Mouse (Mus musculus) midbrain, embryonic 12.5 days (tissue): ENCODE measurements around the gene Ap3d1. TPM values are rescaled to one million over a fixed set of nuclear protein-coding genes. Genes with fewer than 3 reads are reported as not detected.

Source experiments
- ATAC-seq: fragments of 200-750 bp; cut with Nextera tagmentation; 2 replicates; pipeline ENCODE4 v1.8.0; 2017; ENCODE audit warnings: low read depth, moderate TSS enrichment, moderate library complexity; ENCODE audit not compliant: low FRiP score
- H3K27ac ChIP-seq: fragments of 300-500 bp; sonication (generic); replicated peaks from 2 replicates; pipeline ENCODE4 v1.5.1; 2016; ENCODE audit warnings: mild to moderate bottlenecking
- H3K27me3 ChIP-seq: fragments of 300-500 bp; sonication (generic); 2 replicates; pipeline ENCODE4 v1.6.1; 2016; ENCODE audit warnings: mild to moderate bottlenecking
- H3K36me3 ChIP-seq: fragments of 300-500 bp; sonication (generic); 2 replicates; pipeline ENCODE4 v1.6.1; 2016
- H3K4me1 ChIP-seq: fragments of 300-500 bp; sonication (generic); 2 replicates; pipeline ENCODE4 v1.6.1; 2016
- H3K4me2 ChIP-seq: fragments of 300-500 bp; sonication (generic); replicated peaks from 2 replicates; pipeline ENCODE4 v1.6.1; 2016; ENCODE audit warnings: mild to moderate bottlenecking, moderate library complexity
- H3K4me3 ChIP-seq: fragments of 300-500 bp; sonication (generic); 2 replicates; pipeline ENCODE4 v1.5.1; 2016; ENCODE audit warnings: mild to moderate bottlenecking
- H3K9ac ChIP-seq: fragments of 300-500 bp; sonication (generic); replicated peaks from 2 replicates; pipeline ENCODE4 v1.6.1; 2016; ENCODE audit warnings: mild to moderate bottlenecking, moderate library complexity
- H3K9me3 ChIP-seq: fragments of 300-500 bp; sonication (generic); 2 replicates; pipeline ENCODE4 v1.6.1; 2016; ENCODE audit warnings: mild to moderate bottlenecking
- WGBS: fragments of 180-500 bp; shearing (Covaris S2); methylation state at CpG from one replicate; pipeline ENCODE4 v1.1.7; 2016; 5-methylcytosine and 5-hydroxymethylcytosine counted together
- polyA plus RNA-seq: library from polyadenylated mRNA; unstranded; fragments of >200 nt; fragmentation: Nextera tagmentation; extraction: Ambion mirVana; gene quantifications from 2 replicates; pipeline ENCODE4 v1.2.1, GENCODE M21; 2016

Ap3d1 gene
- polyA plus RNA-seq, 1 experiment from 2014 or later = 99.1 TPM

DNA sequence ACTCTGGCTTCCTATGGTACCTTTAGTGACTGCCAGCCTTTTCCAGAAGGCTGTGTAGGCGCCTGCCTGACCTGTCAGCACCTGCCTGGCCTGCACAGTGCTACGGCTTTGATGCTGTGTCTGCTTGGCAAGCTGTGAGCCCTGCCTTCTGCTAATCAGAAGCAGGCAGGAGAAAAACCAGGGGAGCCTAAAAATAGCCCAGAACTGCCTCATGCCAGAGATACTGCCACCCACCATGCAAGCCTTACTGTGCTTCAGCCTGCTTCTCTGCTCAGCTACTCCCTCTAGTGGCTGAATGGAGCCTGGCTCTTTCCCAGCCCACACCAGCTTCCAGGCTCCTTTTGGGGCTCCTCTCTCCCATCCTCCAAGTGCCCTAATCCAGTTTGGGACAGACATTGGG lies 32.5 kb upstream of the Ap3d1 start:
- Histone ChIP-seq H3K9me3 (no peaks in the 10 kb centered on the region), H3K27me3 (no peaks in the 10 kb centered on the region), H3K9ac (no peak overlapping the region), H3K27ac (no peak overlapping the region), H3K36me3 (peaks cover 100% of the 10 kb centered on the region), H3K4me1 (no peaks in the 10 kb centered on the region), H3K4me3 (no peak overlapping the region), H3K4me2 (no peak overlapping the region)
- ATAC-seq = no peak; the same call in 1 of the 2 replicates
- WGBS = 67% methylated on average over 2 of the region's 2 CpGs

DNA sequence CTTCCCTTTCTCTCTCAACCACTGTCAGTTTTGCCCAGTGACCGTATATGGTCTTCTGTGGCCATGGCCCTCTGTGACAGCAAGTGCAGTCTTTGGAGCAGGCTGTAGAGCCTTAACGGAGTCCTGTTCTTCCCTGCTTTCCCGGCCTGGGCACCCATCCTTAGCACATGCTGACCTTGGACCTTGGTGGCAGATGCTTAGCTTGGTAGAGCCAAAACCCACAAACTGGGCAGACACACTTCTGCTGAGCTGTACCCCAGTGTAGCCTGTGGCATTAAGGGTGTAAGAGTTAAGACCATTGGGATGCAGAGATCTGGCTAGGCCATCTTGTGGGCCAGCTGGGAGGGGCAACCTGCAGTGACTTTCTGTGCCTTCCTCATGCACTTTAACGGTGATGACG lies 31.8 kb upstream of the Ap3d1 start:
- no peak for ATAC-seq
- Histone ChIP-seq H3K4me2 (no peak overlapping the region), H3K36me3 (peaks cover 98% of the 10 kb centered on the region), H3K4me3 (no peak overlapping the region), H3K9me3 (no peaks in the 10 kb centered on the region), H3K9ac (no peak overlapping the region), H3K27ac (no peak overlapping the region), H3K27me3 (no peaks in the 10 kb centered on the region), H3K4me1 (no peaks in the 10 kb centered on the region)
- WGBS = 88% methylated on average over 5 of the region's 5 CpGs

DNA sequence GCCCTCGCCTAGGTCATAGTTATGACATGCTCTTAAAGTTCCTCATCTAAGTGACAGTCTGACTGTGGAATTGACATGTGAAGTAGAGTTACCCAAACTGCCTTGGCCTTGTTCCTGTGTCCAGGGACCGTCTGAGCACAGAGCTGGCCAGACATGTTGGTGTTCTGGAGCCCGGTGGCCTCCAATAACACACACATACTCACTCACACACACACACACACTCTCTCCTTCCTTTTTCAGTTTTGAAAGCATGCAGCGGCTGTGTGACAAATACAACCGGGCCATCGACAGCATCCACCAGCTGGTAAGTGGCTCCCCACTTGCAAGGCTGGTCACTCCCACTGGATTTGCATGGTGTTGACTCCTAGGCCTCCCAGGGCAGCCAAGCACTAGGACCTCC lies 26.3 kb upstream of the Ap3d1 start:
- Histone ChIP-seq H3K36me3 (peaks cover 83% of the 10 kb centered on the region), H3K9me3 (no peaks in the 10 kb centered on the region), H3K4me1 (no peaks in the 10 kb centered on the region), H3K4me3 (no peak overlapping the region), H3K27ac (no peak overlapping the region), H3K27me3 (no peaks in the 10 kb centered on the region), H3K9ac (no peak overlapping the region), H3K4me2 (no peak overlapping the region)
- no peak for ATAC-seq
- WGBS = 92% methylated on average over 6 of the region's 6 CpGs

DNA sequence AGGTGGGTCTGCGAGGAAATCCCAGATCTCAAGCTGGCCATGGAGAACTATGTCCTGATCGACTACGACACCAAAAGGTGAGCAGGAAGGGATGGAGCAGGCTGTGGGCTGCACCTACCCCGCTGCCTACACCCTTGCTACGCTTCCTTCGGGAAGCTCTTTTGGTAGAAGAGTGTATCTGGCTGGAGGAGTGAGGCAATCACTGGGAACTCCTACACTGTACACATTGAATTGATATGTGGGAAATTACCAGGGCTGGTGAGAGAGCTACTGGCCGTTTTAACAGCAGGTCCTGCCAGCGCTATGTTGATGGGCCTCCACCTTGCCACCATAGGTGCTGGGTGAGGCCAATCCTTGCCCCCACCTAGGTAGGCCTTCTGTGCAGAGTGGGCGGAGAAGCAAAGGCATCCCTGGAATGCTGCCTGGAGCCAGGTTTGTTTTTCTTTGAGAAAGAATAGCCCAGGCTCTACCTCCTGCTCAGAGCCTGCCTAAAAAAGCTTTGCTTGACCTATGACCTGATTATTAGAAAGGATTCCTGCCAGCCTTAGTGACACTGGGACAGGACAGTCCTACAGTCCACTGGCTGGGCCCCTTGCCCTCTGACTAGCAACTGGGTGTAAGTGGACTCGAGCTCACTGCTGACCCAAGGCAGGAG lies 24.2 kb upstream of the Ap3d1 start:
- Histone ChIP-seq H3K9ac (peak overlapping the region; percentile 6; the same call in 1 of the 2 replicates), H3K4me3 (no peak overlapping the region), H3K9me3 (no peaks in the 10 kb centered on the region), H3K36me3 (peaks cover 63% of the 10 kb centered on the region), H3K27me3 (no peaks in the 10 kb centered on the region), H3K27ac (no peak overlapping the region), H3K4me2 (no peak overlapping the region), H3K4me1 (no peaks in the 10 kb centered on the region)
- 83% methylated on average over 10 of the region's 10 CpGs for WGBS
- no peak for ATAC-seq

DNA sequence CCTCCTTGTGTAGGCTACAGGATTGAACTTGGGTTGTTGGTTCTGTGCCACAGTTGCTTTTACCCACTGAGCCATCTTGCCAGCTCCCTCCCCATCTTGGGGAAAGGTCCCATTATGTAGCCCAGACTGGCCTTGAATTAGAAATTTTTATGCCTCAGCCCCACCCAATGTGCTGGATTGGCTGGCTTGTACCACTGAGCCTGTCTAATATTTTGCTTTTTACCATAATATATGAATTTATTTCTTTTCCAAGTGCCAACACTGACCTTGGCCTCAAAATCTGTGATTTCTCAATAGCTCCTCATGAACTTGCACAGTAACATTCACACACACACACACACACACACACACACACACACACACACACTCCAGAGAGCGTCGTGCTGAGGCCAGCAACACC lies 23.7 kb upstream of the Ap3d1 start:
- Histone ChIP-seq H3K27me3 (no peaks in the 10 kb centered on the region), H3K4me3 (no peak overlapping the region), H3K4me2 (no peak overlapping the region), H3K4me1 (no peaks in the 10 kb centered on the region), H3K9me3 (no peaks in the 10 kb centered on the region), H3K27ac (no peak overlapping the region), H3K9ac (no peak overlapping the region), H3K36me3 (peaks cover 57% of the 10 kb centered on the region)
- no peak for ATAC-seq
- 89% methylated on average over 2 of the region's 2 CpGs for WGBS

DNA sequence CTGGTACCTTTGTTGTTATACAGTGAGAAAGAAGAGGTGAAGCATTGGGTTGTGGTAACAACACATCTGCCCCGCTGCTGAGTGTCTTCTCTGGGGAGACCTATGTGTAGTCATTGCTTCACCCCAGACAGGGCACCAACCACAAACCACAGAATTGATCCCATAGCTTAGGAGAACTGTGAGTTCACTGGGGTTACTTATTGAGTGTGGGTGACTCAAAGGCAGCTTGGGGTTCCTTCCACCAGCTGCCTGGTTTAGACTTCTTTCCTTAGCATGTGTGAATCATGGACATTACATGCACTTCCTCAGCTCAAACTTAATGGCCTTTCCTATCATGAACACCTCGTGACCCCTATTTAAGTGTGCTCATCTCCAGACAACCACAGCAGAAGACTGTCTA lies 21.4 kb upstream of the Ap3d1 start:
- H3K9me3 ChIP-seq = no peaks in the 10 kb centered on the region
- 100% methylated on average over 2 of the region's 2 CpGs for WGBS
- peaks cover 37% of the 10 kb centered on the region for H3K36me3 ChIP-seq
- no peak overlapping the region for H3K4me2 ChIP-seq
- H3K27me3 ChIP-seq = no peaks in the 10 kb centered on the region
- H3K9ac ChIP-seq = no peak overlapping the region
- no peak overlapping the region for H3K4me3 ChIP-seq
- peaks cover 3% of the 10 kb centered on the region; the same call in 1 of the 2 replicates for H3K4me1 ChIP-seq
- H3K27ac ChIP-seq = no peak overlapping the region
- no peak for ATAC-seq

DNA sequence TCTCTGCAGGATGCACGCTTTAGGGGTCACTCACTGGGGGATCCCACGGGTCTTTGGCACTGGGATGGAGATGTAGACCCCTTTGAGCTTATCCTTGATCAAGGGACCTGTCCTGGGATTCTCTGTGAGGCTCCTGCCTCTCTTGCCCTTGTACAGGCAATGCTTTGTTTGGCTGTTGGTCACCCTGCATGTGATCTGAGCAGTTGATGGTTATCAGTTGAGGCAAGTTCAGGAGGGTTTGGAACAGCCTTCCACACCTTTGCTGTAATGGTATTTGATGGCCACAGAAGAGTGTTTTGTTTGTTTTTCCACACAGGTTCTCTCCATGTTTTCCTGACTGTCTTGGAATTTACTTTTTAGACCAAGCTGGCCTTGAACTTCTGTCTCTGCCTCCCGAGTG lies 19.8 kb upstream of the Ap3d1 start:
- no peaks in the 10 kb centered on the region for H3K27me3 ChIP-seq
- no peak overlapping the region for H3K9ac ChIP-seq
- H3K27ac ChIP-seq = no peak overlapping the region
- H3K9me3 ChIP-seq = no peaks in the 10 kb centered on the region
- 68% methylated on average over 3 of the region's 3 CpGs for WGBS
- H3K4me1 ChIP-seq = peaks cover 19% of the 10 kb centered on the region
- H3K4me2 ChIP-seq = no peak overlapping the region
- no peak overlapping the region for H3K4me3 ChIP-seq
- H3K36me3 ChIP-seq = peaks cover 23% of the 10 kb centered on the region
- no peak for ATAC-seq

DNA sequence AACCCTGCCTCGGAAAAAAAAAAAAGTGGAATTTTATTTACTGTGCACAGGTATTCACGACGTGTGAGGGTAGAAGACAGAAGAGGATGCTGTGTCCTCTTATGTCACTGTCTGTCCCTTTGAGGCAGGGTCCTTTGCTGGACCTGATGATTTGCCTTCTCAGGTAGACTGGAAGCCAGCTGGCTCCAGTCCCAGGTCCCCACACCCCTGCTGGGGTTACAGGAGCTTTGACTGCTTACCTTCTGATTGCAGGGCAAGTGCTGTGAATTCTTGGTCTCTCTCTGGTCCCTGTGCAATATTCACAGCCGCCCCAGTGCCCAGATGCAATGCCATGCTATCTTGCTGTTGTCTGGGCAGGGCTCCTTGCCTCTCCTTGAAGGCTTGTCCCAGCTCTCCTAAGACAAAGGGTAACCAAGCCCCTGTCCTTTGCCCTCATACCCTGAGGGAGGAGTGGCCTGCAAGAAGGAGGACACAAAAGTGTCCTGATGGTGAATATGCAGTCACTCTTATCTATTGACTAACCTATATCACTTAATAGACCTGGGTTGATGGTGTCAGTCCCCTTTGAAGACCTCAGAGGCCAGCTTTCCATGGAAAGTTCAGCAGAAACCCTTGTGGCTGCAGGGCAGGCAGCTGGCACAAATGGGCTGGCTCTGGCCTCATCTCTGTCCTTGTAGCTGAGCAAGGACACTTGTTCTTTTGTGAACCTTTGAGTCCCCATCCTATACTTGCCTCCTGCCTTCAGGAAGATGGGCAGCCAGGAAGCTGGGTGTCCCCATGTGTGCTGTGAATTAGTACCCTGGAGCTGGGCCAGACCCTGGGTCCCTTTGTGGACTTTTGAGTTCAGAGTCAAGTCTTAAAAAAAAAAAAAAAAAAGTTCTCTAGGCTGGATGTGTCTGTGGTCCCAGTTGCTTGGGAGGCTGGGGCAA lies 18.8 kb upstream of the Ap3d1 start:
- Histone ChIP-seq H3K9me3 (no peaks in the 10 kb centered on the region), H3K4me3 (no peak overlapping the region), H3K4me2 (no peak overlapping the region), H3K9ac (no peak overlapping the region), H3K27me3 (no peaks in the 10 kb centered on the region), H3K27ac (no peak overlapping the region), H3K36me3 (peaks cover 13% of the 10 kb centered on the region), H3K4me1 (peaks cover 29% of the 10 kb centered on the region)
- 91% methylated on average over 4 of the region's 4 CpGs for WGBS
- ATAC-seq = no peak

DNA sequence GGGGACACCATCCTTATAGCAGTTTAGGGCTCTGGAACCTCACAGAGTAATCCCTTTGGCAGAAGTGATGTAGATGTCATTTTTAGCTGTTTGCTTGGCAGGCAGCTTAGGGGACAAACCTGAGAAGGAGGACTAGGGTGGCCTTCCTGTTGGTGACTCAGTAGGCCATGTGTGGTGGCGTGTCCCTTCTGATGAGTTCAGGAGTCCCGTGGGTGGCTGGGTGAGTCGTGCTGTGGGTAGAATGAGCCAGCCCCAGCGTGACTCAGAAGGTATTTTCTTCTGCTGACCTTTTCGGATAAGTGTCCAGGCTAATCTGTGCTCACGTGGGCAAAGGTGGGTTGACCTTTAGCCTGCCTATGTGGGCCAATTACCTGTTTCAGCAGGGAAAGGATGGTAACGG lies 16.6 kb upstream of the Ap3d1 start:
- H3K27ac ChIP-seq = no peak overlapping the region
- no peak overlapping the region for H3K9ac ChIP-seq
- no peaks in the 10 kb centered on the region for H3K9me3 ChIP-seq
- H3K36me3 ChIP-seq = no peaks in the 10 kb centered on the region
- H3K4me2 ChIP-seq = no peak overlapping the region
- H3K27me3 ChIP-seq = no peaks in the 10 kb centered on the region
- no peak for ATAC-seq
- peaks cover 30% of the 10 kb centered on the region for H3K4me1 ChIP-seq
- H3K4me3 ChIP-seq = no peak overlapping the region
- 87% methylated on average over 7 of the region's 7 CpGs for WGBS

DNA sequence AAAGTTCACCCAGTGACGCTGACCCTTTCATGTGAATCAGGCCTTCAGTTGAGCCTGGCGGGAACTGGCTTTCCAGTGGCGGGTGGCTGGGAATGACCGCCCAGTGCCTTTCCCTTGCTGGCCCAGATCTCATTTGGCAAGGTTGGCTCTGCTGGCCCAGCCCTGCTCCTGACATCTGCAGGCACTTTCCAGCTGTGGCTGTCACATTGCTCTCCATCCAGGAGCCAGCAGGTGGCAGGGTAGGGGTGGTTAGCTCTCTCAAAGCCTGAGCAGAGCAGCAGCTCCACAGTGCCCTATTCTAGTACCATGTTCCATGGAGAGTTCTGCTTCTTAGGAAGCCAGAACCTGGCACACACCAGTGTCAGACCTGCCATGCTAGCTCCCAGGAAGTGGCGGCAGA lies 15.7 kb upstream of the Ap3d1 start:
- H3K4me1 ChIP-seq = peaks cover 30% of the 10 kb centered on the region
- H3K4me3 ChIP-seq = no peak overlapping the region
- 36% methylated on average over 5 of the region's 5 CpGs for WGBS
- H3K9ac ChIP-seq = no peak overlapping the region
- no peaks in the 10 kb centered on the region for H3K9me3 ChIP-seq
- no peaks in the 10 kb centered on the region for H3K36me3 ChIP-seq
- no peak for ATAC-seq
- H3K4me2 ChIP-seq = no peak overlapping the region
- 0 out of 2 replicates have a peak overlapping the region, but pooled peaks have one; percentile 3 for H3K27ac ChIP-seq
- H3K27me3 ChIP-seq = no peaks in the 10 kb centered on the region

DNA sequence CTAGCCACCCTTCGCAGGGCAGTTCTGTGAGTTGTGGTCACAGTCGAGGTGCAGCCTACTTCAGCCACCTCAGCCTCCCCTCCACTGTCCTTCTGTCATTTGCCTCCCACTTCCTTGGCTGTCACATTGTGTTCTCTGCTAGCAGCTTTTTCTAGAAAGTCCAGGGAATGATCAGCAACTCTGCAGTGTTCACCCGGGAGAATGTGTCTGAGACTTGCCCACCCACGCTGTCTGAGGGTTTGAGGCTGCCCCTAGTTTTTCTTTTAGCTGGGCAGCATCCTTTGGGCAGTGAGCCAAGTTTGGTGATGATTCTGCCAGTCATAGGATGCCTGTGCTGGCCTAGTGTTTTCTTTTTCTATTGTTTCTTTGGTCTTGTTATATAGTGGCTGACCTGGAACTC lies 14.9 kb upstream of the Ap3d1 start:
- H3K4me3 ChIP-seq = peak overlapping the region; percentile 100; the same call in 1 of the 2 replicates
- H3K4me1 ChIP-seq = peaks cover 36% of the 10 kb centered on the region
- peak overlapping the region; percentile 98; the same call in 1 of the 2 replicates for H3K9ac ChIP-seq
- ATAC-seq = no peak
- H3K27ac ChIP-seq = no peak overlapping the region
- no peaks in the 10 kb centered on the region for H3K9me3 ChIP-seq
- 82% methylated on average over 4 of the region's 4 CpGs for WGBS
- H3K4me2 ChIP-seq = peak overlapping the region; percentile 96
- no peaks in the 10 kb centered on the region for H3K36me3 ChIP-seq
- H3K27me3 ChIP-seq = no peaks in the 10 kb centered on the region

DNA sequence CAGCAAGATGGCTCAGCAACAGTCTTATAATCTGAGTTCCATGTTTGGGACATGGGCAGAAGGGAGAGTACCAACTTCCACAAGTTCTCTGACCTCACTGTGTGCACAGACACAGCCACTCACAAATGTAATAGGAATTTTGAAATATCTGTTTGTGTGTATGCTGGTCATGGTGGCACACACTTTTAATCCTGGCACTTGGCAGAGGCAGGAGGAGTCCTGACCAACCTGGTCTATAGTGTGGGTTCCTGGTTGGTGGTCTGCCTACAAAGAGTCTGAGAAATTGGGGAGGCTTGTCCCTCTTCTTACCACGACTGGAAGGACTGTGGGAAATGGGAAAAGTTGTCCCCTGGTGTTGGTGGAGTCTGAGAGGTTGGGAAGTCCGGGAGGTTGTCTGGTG lies 14.4 kb upstream of the Ap3d1 start:
- Histone ChIP-seq H3K9ac (peak overlapping the region; percentile 98), H3K4me2 (peak overlapping the region; percentile 96), H3K27me3 (no peaks in the 10 kb centered on the region), H3K36me3 (no peaks in the 10 kb centered on the region), H3K4me3 (peak overlapping the region; percentile 100), H3K9me3 (no peaks in the 10 kb centered on the region), H3K4me1 (peaks cover 37% of the 10 kb centered on the region), H3K27ac (no peak overlapping the region)
- ATAC-seq = no peak
- 80% methylated on average over 2 of the region's 2 CpGs for WGBS
